Mouse (Mus musculus) heart, embryonic 10.5 days (tissue): Measurements from ENCODE around the gene Sdhaf1. TPM values are rescaled to one million over a fixed set of nuclear protein-coding genes. Genes with fewer than 3 reads are reported as not detected.

Experiments
- DNase-seq: peaks from one replicate; pipeline ENCODE4 v3.0.0-alpha.2; 2017; ENCODE audit warnings: low spot score
- H3K27ac ChIP-seq: fragments of 300-500 bp; sonication (generic); 2 replicates; pipeline ENCODE4 v1.5.1; 2016; ENCODE audit warnings: mild to moderate bottlenecking
- H3K27me3 ChIP-seq: fragments of 300-500 bp; sonication (generic); 2 replicates; pipeline ENCODE4 v1.6.1; 2016; ENCODE audit warnings: mild to moderate bottlenecking; ENCODE audit not compliant: poor library complexity, insufficient read depth, severe bottlenecking
- H3K36me3 ChIP-seq: fragments of 300-500 bp; sonication (generic); 2 replicates; pipeline ENCODE4 v1.6.1; 2016; ENCODE audit warnings: mild to moderate bottlenecking, moderate library complexity
- H3K4me1 ChIP-seq: fragments of 300-500 bp; sonication (generic); 2 replicates; pipeline ENCODE4 v1.6.1; 2016; ENCODE audit warnings: mild to moderate bottlenecking
- H3K4me3 ChIP-seq: fragments of 300-500 bp; sonication (generic); 2 replicates; pipeline ENCODE4 v1.5.1; 2016; ENCODE audit warnings: mild to moderate bottlenecking, moderate library complexity
- H3K9me3 ChIP-seq: fragments of 300-500 bp; sonication (generic); 2 replicates; pipeline ENCODE4 v1.6.1; 2016; ENCODE audit warnings: mild to moderate bottlenecking, moderate library complexity
- WGBS: fragments of 180-500 bp; shearing (Covaris S2); methylation state at CpG from one replicate; pipeline ENCODE4 v1.1.7; 2016; 5-methylcytosine and 5-hydroxymethylcytosine counted together
- polyA plus RNA-seq: library from polyadenylated mRNA; unstranded; fragments of >200 nt; fragmentation: Nextera tagmentation; extraction: Ambion mirVana; gene quantifications from 2 replicates; pipeline ENCODE4 v1.2.1, GENCODE M21; 2016

The Sdhaf1 gene
- polyA plus RNA-seq, 1 experiment from 2014 or later: 16.4 TPM

GRCm38 (mm10) chr7:30336384-30336783, 12.7 kb upstream of the Sdhaf1 start:
- no peak overlapping the region for H3K27ac ChIP-seq
- H3K4me3 ChIP-seq: no peak overlapping the region
- no peaks in the 10 kb centered on the region for H3K36me3 ChIP-seq
- peaks cover 59% of the 10 kb centered on the region for H3K27me3 ChIP-seq
- WGBS: 6% methylated on average over 9 of the region's 9 CpGs
- peaks cover 8% of the 10 kb centered on the region for H3K4me1 ChIP-seq
- DNase-seq: peak; percentile 88
- no peaks in the 10 kb centered on the region for H3K9me3 ChIP-seq

- Histone ChIP-seq H3K4me3 (no peak overlapping the region), H3K9me3 (no peaks in the 10 kb centered on the region), H3K27ac (no peak overlapping the region), H3K36me3 (no peaks in the 10 kb centered on the region), H3K4me1 (peaks cover 8% of the 10 kb centered on the region), H3K27me3 (peaks cover 59% of the 10 kb centered on the region)
- no peak for DNase-seq
- WGBS: 78% methylated on average over 6 of the region's 6 CpGs
Observed at GRCm38 (mm10) chr7:30335688-30336087, 12.0 kb upstream of the Sdhaf1 start.

GRCm38 (mm10) chr7:30334563-30334962, 10.9 kb upstream of the Sdhaf1 start:
- no peak overlapping the region for H3K4me3 ChIP-seq
- no peak for DNase-seq
- H3K36me3 ChIP-seq: no peaks in the 10 kb centered on the region
- 56% methylated on average over 5 of the region's 5 CpGs for WGBS
- H3K27ac ChIP-seq: no peak overlapping the region
- H3K4me1 ChIP-seq: peaks cover 8% of the 10 kb centered on the region
- peaks cover 59% of the 10 kb centered on the region for H3K27me3 ChIP-seq
- H3K9me3 ChIP-seq: no peaks in the 10 kb centered on the region

GRCm38 (mm10) chr7:30333436-30333835, 9.7 kb upstream of the Sdhaf1 start:
- no peak for DNase-seq
- Histone ChIP-seq H3K4me3 (no peak overlapping the region), H3K27me3 (peaks cover 48% of the 10 kb centered on the region), H3K9me3 (no peaks in the 10 kb centered on the region), H3K4me1 (peaks cover 11% of the 10 kb centered on the region), H3K27ac (peak overlapping the region; percentile 16; the same call in 1 of the 2 replicates), H3K36me3 (no peaks in the 10 kb centered on the region)
- 39% methylated on average over 4 of the region's 4 CpGs for WGBS

- peaks cover 11% of the 10 kb centered on the region for H3K4me1 ChIP-seq
- no peaks in the 10 kb centered on the region for H3K36me3 ChIP-seq
- no peak overlapping the region for H3K27ac ChIP-seq
- H3K27me3 ChIP-seq: peaks cover 48% of the 10 kb centered on the region
- H3K4me3 ChIP-seq: no peak overlapping the region
- 57% methylated on average over 18 of the region's 18 CpGs for WGBS
- DNase-seq: no peak
- H3K9me3 ChIP-seq: no peaks in the 10 kb centered on the region
Observed at GRCm38 (mm10) chr7:30332622-30333259, 9.0 kb upstream of the Sdhaf1 start.

GRCm38 (mm10) chr7:30331887-30332286, 8.2 kb upstream of the Sdhaf1 start:
- Histone ChIP-seq H3K4me3 (peak overlapping the region; percentile 22; the same call in 1 of the 2 replicates), H3K27ac (no peak overlapping the region), H3K36me3 (no peaks in the 10 kb centered on the region), H3K4me1 (peaks cover 17% of the 10 kb centered on the region), H3K9me3 (no peaks in the 10 kb centered on the region), H3K27me3 (peaks cover 53% of the 10 kb centered on the region)
- peak; percentile 88 for DNase-seq
- 8% methylated on average over 13 of the region's 13 CpGs for WGBS

- no peak for DNase-seq
- Histone ChIP-seq H3K4me1 (peaks cover 12% of the 10 kb centered on the region), H3K4me3 (no peak overlapping the region), H3K36me3 (no peaks in the 10 kb centered on the region), H3K27ac (no peak overlapping the region), H3K9me3 (no peaks in the 10 kb centered on the region), H3K27me3 (peaks cover 18% of the 10 kb centered on the region; the same call in 1 of the 2 replicates)
- 50% methylated on average over 10 of the region's 10 CpGs for WGBS
Observed at GRCm38 (mm10) chr7:30328379-30328778, 4.7 kb upstream of the Sdhaf1 start.

- Histone ChIP-seq H3K4me3 (no peak overlapping the region), H3K36me3 (no peaks in the 10 kb centered on the region), H3K27ac (peak overlapping the region; percentile 24; the same call in 1 of the 2 replicates), H3K27me3 (peaks cover 6% of the 10 kb centered on the region; the same call in 1 of the 2 replicates), H3K9me3 (no peaks in the 10 kb centered on the region), H3K4me1 (peaks cover 14% of the 10 kb centered on the region)
- DNase-seq: no peak
- 52% methylated on average over 15 of the region's 15 CpGs for WGBS
Observed at GRCm38 (mm10) chr7:30327140-30327539, 3.4 kb upstream of the Sdhaf1 start.

- no peak overlapping the region for H3K4me3 ChIP-seq
- H3K36me3 ChIP-seq: no peaks in the 10 kb centered on the region
- H3K27me3 ChIP-seq: peaks cover 6% of the 10 kb centered on the region; the same call in 1 of the 2 replicates
- H3K27ac ChIP-seq: no peak overlapping the region
- no peak for DNase-seq
- H3K4me1 ChIP-seq: peaks cover 16% of the 10 kb centered on the region
- H3K9me3 ChIP-seq: no peaks in the 10 kb centered on the region
Observed at GRCm38 (mm10) chr7:30326427-30326826, 2.7 kb upstream of the Sdhaf1 start.

- Histone ChIP-seq H3K27me3 (peaks cover 6% of the 10 kb centered on the region; the same call in 1 of the 2 replicates), H3K27ac (no peak overlapping the region), H3K9me3 (no peaks in the 10 kb centered on the region), H3K4me1 (peaks cover 23% of the 10 kb centered on the region), H3K4me3 (no peak overlapping the region), H3K36me3 (no peaks in the 10 kb centered on the region)
- DNase-seq: no peak
- 43% methylated on average over 2 of the region's 2 CpGs for WGBS
Observed at GRCm38 (mm10) chr7:30325364-30325763, 1.7 kb upstream of the Sdhaf1 start.

- DNase-seq: no peak
- H3K27ac ChIP-seq: no peak overlapping the region
- no peaks in the 10 kb centered on the region for H3K9me3 ChIP-seq
- 82% methylated on average over 5 of the region's 5 CpGs for WGBS
- peaks cover 23% of the 10 kb centered on the region for H3K4me1 ChIP-seq
- H3K4me3 ChIP-seq: no peak overlapping the region
- H3K36me3 ChIP-seq: 0 out of 2 replicates have a peak, but pooled peaks cover 1% of the 10 kb centered on the region
- peaks cover 6% of the 10 kb centered on the region; the same call in 1 of the 2 replicates for H3K27me3 ChIP-seq
Observed at GRCm38 (mm10) chr7:30324300-30324944, 727 bp upstream of the Sdhaf1 start.

GRCm38 (mm10) chr7:30322865-30323264, 830 bp downstream of the Sdhaf1 start:
- H3K4me1 ChIP-seq: peaks cover 19% of the 10 kb centered on the region
- 34% methylated on average over 6 of the region's 6 CpGs for WGBS
- no peaks in the 10 kb centered on the region for H3K9me3 ChIP-seq
- H3K36me3 ChIP-seq: peaks cover 17% of the 10 kb centered on the region; the same call in 1 of the 2 replicates
- H3K27ac ChIP-seq: peak overlapping the region; percentile 92
- H3K4me3 ChIP-seq: peak overlapping the region; percentile 72
- DNase-seq: no peak
- H3K27me3 ChIP-seq: peaks cover 6% of the 10 kb centered on the region; the same call in 1 of the 2 replicates

- 0% methylated on average over 20 of the region's 20 CpGs for WGBS
- DNase-seq: peak; percentile 100
Observed at GRCm38 (mm10) chr7:30322285-30322667, 1.4 kb downstream of the Sdhaf1 start.

More at GRCm38 (mm10) chr7:30322285-30322667, 1.4 kb downstream of the Sdhaf1 start:
- peak overlapping the region; percentile 72 for H3K4me3 ChIP-seq
- peaks cover 17% of the 10 kb centered on the region for H3K4me1 ChIP-seq
- peaks cover 3% of the 10 kb centered on the region; the same call in 1 of the 2 replicates for H3K27me3 ChIP-seq
- peaks cover 19% of the 10 kb centered on the region; the same call in 1 of the 2 replicates for H3K36me3 ChIP-seq
- H3K27ac ChIP-seq: peak overlapping the region; percentile 92
- H3K9me3 ChIP-seq: no peaks in the 10 kb centered on the region
